Mouse (Mus musculus): ENCODE results near the gene Psmb3. TPM values are rescaled to one million over a fixed set of nuclear protein-coding genes. Genes with fewer than 3 reads are reported as not detected.

Psmb3 gene
- total and polyA plus RNA-seq, 3 experiments: 648 to 914 TPM; not detected in 1

DNA sequence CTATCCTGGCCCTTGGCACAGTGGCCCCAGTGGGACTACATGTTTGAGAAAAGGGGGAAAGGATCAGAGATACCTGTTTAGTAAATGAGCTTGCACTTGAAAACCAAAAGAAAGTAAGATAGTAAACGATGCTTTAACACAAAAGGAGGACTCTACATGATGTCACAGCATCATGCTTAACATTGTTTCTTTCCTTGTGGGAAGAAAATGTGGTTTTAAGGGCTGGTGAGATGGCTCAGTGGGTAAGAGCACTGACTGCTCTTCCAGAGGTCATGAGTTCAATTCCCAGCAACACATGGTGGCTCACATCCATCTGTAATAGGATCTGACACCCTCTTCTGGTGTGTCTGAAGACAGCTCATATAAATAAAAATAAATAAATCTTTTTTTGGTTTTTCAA, 54.9 kb downstream of the Psmb3 start:
- Histone ChIP-seq H3K27me3 (ENCODE audit: control insufficient read depth in 1 of 2, insufficient read depth in 2 of 2, low read length in 2 of 2) (no peaks in the 10 kb centered on the region), H3K4me3 (ENCODE audit: control insufficient read depth in 1 of 2, insufficient read depth in 1 of 2, low read depth in 2 of 2, low read length in 2 of 2) (no peak overlapping the region), H3K27ac (ENCODE audit: control insufficient read depth, low read depth, low read length) (no peak overlapping the region), H3K9ac (ENCODE audit: control insufficient read depth, low read depth, low read length, poor library complexity, severe bottlenecking) (no peak overlapping the region), H3K79me2 (ENCODE audit: control insufficient read depth, insufficient read depth, low read length, poor library complexity) (no peaks in the 10 kb centered on the region), H3K36me3 (ENCODE audit: control insufficient read depth in 1 of 2, insufficient read depth in 2 of 2, low read length in 2 of 2) (peaks cover 0 to 8% of the 10 kb centered on the region in 2 experiments; a peak in 2 of 4 replicates), H3K9me3 (replicated peaks; ENCODE audit: insufficient read depth, low read length) (no peaks in the 10 kb centered on the region), H3K4me1 (ENCODE audit: control insufficient read depth in 1 of 2, insufficient read depth in 2 of 2, low read length in 2 of 2) (peaks cover 0 to 3% of the 10 kb centered on the region in 2 experiments; a peak in 1 of 4 replicates)
- no peak for TF ChIP-seq CHD2 (IDR thresholded peaks at IDR 0.05; ENCODE audit: low read length)
- no peak for TF ChIP-seq E2F4 (IDR thresholded peaks at IDR 0.05; ENCODE audit: borderline replicate concordance, low read depth, low read length)
- TF ChIP-seq HCFC1 (IDR thresholded peaks at IDR 0.05; ENCODE audit: low read depth, low read length): no peak
- TF ChIP-seq TCF12 (IDR thresholded peaks at IDR 0.05; ENCODE audit: low read depth, low read length): no peak
- no peak for TF ChIP-seq UBTF (IDR thresholded peaks at IDR 0.05; ENCODE audit: borderline replicate concordance, insufficient read depth, low read depth, low read length)
- peak; percentile 95 for TF ChIP-seq TBP (IDR thresholded peaks at IDR 0.05; ENCODE audit: low read depth, low read length)
- DNase-seq (ENCODE audit: low read depth, low spot score): no peak

DNA sequence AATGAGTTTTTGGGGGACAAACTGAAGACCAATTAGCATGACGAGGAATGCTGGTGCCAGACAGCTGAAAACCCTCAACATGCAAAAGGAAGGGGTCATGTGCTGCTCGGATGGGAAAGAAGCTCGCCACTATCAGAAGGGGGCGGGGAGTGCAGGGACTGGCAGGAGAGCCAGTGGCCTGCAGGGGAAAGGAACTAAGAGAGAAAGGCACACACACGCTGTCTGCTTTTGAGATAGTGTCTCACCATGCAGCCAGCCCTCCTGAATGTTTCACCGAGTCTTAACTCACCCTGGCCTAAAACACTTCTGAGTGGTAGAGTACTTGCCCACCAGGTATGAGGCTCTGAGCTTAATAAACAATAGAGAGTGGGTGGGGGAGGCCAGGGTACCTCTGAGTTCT, 55.7 kb downstream of the Psmb3 start:
- Histone ChIP-seq H3K79me2 (ENCODE audit: control insufficient read depth, insufficient read depth, low read length, poor library complexity) (peaks cover 1% of the 10 kb centered on the region; the same call in 1 of the 2 replicates), H3K27me3 (ENCODE audit: control insufficient read depth in 1 of 2, insufficient read depth in 2 of 2, low read length in 2 of 2) (no peaks in the 10 kb centered on the region), H3K4me1 (ENCODE audit: control insufficient read depth in 1 of 2, insufficient read depth in 2 of 2, low read length in 2 of 2) (peaks cover 0 to 3% of the 10 kb centered on the region in 2 experiments; a peak in 1 of 4 replicates), H3K27ac (ENCODE audit: control insufficient read depth, low read depth, low read length) (no peak overlapping the region), H3K9ac (ENCODE audit: control insufficient read depth, low read depth, low read length, poor library complexity, severe bottlenecking) (no peak overlapping the region), H3K9me3 (replicated peaks; ENCODE audit: insufficient read depth, low read length) (no peaks in the 10 kb centered on the region), H3K36me3 (ENCODE audit: control insufficient read depth in 1 of 2, insufficient read depth in 2 of 2, low read length in 2 of 2) (peaks cover 0 to 8% of the 10 kb centered on the region in 2 experiments; a peak in 2 of 4 replicates), H3K4me3 (ENCODE audit: control insufficient read depth in 1 of 2, insufficient read depth in 1 of 2, low read depth in 2 of 2, low read length in 2 of 2) (no peak overlapping the region)
- no peak for TF ChIP-seq E2F4 (IDR thresholded peaks at IDR 0.05; ENCODE audit: borderline replicate concordance, low read depth, low read length)
- no peak for TF ChIP-seq TAL1 (IDR thresholded peaks at IDR 0.05; ENCODE audit: low read length)
- TF ChIP-seq TCF12 (IDR thresholded peaks at IDR 0.05; ENCODE audit: low read depth, low read length): no peak
- TF ChIP-seq MYC (IDR thresholded peaks at IDR 0.05; ENCODE audit: low read depth, low read length): no peak
- no peak for TF ChIP-seq MAFK (IDR thresholded peaks at IDR 0.05; ENCODE audit: borderline replicate concordance, low read depth, low read length)
- no peak for TF ChIP-seq ZNF384 (IDR thresholded peaks at IDR 0.05; ENCODE audit: low read depth, low read length)
- no peak for TF ChIP-seq MAX (IDR thresholded peaks at IDR 0.05; ENCODE audit: low read length)
- TF ChIP-seq ZMIZ1 (IDR thresholded peaks at IDR 0.05; ENCODE audit: low read depth, low read length): no peak
- TF ChIP-seq ZC3H11A (IDR thresholded peaks at IDR 0.05; ENCODE audit: low read depth, low read length): no peak
- DNase-seq (ENCODE audit: low read depth, low spot score): no peak

GRCm38 (mm10) chr11:97761638-97762037, 58.4 kb downstream of the Psmb3 start:
- no peak overlapping the region for H3K4me3 ChIP-seq (ENCODE audit: control insufficient read depth in 1 of 2, insufficient read depth in 1 of 2, low read depth in 2 of 2, low read length in 2 of 2)
- no peak overlapping the region for H3K27ac ChIP-seq (ENCODE audit: control insufficient read depth, low read depth, low read length)
- peaks cover 4 to 7% of the 10 kb centered on the region in 2 experiments for H3K36me3 ChIP-seq (ENCODE audit: control insufficient read depth in 1 of 2, insufficient read depth in 2 of 2, low read length in 2 of 2)
- H3K27me3 ChIP-seq (ENCODE audit: control insufficient read depth in 1 of 2, insufficient read depth in 2 of 2, low read length in 2 of 2): no peaks in the 10 kb centered on the region
- peak; percentile 61 for DNase-seq (ENCODE audit: low read depth, low spot score)
- H3K4me1 ChIP-seq (ENCODE audit: control insufficient read depth in 1 of 2, insufficient read depth in 2 of 2, low read length in 2 of 2): peaks cover 3 to 6% of the 10 kb centered on the region in 2 experiments; a peak in 2 of 4 replicates
- H3K9ac ChIP-seq (ENCODE audit: control insufficient read depth, low read depth, low read length, poor library complexity, severe bottlenecking): no peak overlapping the region
- peaks cover 19% of the 10 kb centered on the region for H3K79me2 ChIP-seq (ENCODE audit: control insufficient read depth, insufficient read depth, low read length, poor library complexity)
- TF ChIP-seq RAD21 (IDR thresholded peaks at IDR 0.05; ENCODE audit: low read depth, low read length) (peak; percentile 47), ZC3H11A (IDR thresholded peaks at IDR 0.05; ENCODE audit: low read depth, low read length) (peak; percentile 22; the same call in 1 of the 2 replicates), HCFC1 (IDR thresholded peaks at IDR 0.05; ENCODE audit: low read depth, low read length) (no peak), CTCF (IDR thresholded peaks at IDR 0.05 in 2 of 3, conservative IDR thresholded peaks at IDR 0.05 in 1 of 3; ENCODE audit: control insufficient read depth in 1 of 3, insufficient read depth in 1 of 3, low read depth in 2 of 3, low read length in 3 of 3, poor library complexity in 1 of 3, severe bottlenecking in 1 of 3) (peak in 2 of 3 experiments; percentile 48 to 60; a peak in 4 of 6 replicates), SIN3A (IDR thresholded peaks at IDR 0.05; ENCODE audit: low read length) (no peak), TAL1 (IDR thresholded peaks at IDR 0.05; ENCODE audit: low read length) (no peak), SMC3 (IDR thresholded peaks at IDR 0.05; ENCODE audit: low read depth, low read length) (peak; percentile 42), MAFK (IDR thresholded peaks at IDR 0.05; ENCODE audit: borderline replicate concordance, low read depth, low read length) (no peak)
- no peaks in the 10 kb centered on the region for H3K9me3 ChIP-seq (replicated peaks; ENCODE audit: insufficient read depth, low read length)

Measured in MEL (cell line).